Comparison of ENCODE assay signal across 16 mouse cellular contexts in the genomic region with DNA sequence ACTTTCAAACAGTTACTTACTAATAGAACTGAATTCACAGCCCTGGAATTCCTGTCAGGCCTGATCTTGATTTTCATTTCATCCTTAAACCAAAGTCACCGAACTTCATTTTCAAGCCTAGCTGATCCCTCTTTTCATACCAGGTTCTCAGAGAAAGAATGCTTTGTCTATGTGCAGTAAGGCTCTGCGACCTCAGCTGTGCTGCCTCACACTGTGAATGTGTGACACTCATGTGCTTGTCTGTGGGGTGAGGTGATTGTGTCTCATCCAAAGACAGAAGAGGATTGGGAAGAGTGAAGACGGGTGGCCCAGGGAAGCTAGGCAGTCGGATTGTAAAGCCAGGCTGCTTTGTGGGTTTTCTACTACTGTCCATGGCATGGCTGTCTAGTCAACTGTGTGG.
"Had no signal": no experiment of that assay in that cellular context is flagged by ENCODE, and none has a peak within 500 bp of the region (broad histone marks: within the 10 kb centered on the region; RNA-seq: fewer than 3 reads in every experiment).

No protein-coding gene starts in this region.

- H3K9me3 ChIP-seq: liver, embryonic 12.5 days; midbrain, embryonic 12.5 days; neural tube, embryonic 12.5 days had no signal

- ATAC-seq: liver, embryonic 12.5 days had no signal

- H3K4me1 ChIP-seq: liver, embryonic 12.5 days; neural tube, embryonic 12.5 days had no signal

- H3K36me3 ChIP-seq: liver, embryonic 12.5 days; midbrain, embryonic 12.5 days; neural tube, embryonic 12.5 days had no signal

- H3K4me3 ChIP-seq: liver, embryonic 12.5 days; midbrain, embryonic 12.5 days; neural tube, embryonic 12.5 days had no signal

- H3K4me2 ChIP-seq: liver, embryonic 12.5 days; lung, embryonic 14.5 days; midbrain, embryonic 12.5 days; neural tube, embryonic 12.5 days had no signal

- H3K9ac ChIP-seq: liver, embryonic 12.5 days; liver, embryonic 14.5 days; lung, embryonic 14.5 days; midbrain, embryonic 12.5 days; neural tube, embryonic 12.5 days had no signal

- H3K27ac ChIP-seq: liver, embryonic 12.5 days; liver, embryonic 14.5 days; midbrain, embryonic 12.5 days; neural tube, embryonic 12.5 days had no signal

- DNase-seq: lung, adult 18-20 months; lung, embryonic 14.5 days; lung, postnatal 14 days; lung, postnatal 4 days; retina, postnatal 1 day; right cerebral cortex, adult 18-20 months; right cerebral cortex, postnatal 25 days; right cerebral cortex, postnatal 4 days; spleen, adult 18-20 months; thymus, adult 18-20 months; thymus, postnatal 14 days; thymus, postnatal 36 days had no signal

- H3K27me3 ChIP-seq: liver, embryonic 12.5 days; midbrain, embryonic 12.5 days; neural tube, embryonic 12.5 days had no signal
